Mouse (Mus musculus) layer of hippocampus, adult 9-10 months (tissue): ENCODE measurements around the gene Garnl3.
"Not testable (repeated sequence)": the region's sequence is repeated elsewhere in the genome, so short reads cannot be mapped to it uniquely, and the experiment has no call there.

ENCODE experiments used
- DNase-seq: peaks from one replicate; pipeline ENCODE4 v3.0.0; 2022; ENCODE audit warnings: low spot score

Gene Garnl3

GRCm38 (mm10) chr2:33022846-33023245 is 108.6 kb downstream of the Garnl3 start:
- DNase-seq: no peak

GRCm38 (mm10) chr2:33018026-33018425 is 113.4 kb downstream of the Garnl3 start:
- no peak for DNase-seq

GRCm38 (mm10) chr2:33017191-33017590 is 114.3 kb downstream of the Garnl3 start:
- DNase-seq: no peak

GRCm38 (mm10) chr2:33014877-33015276 is 116.6 kb downstream of the Garnl3 start:
- DNase-seq: no peak

- not testable (repeated sequence) for DNase-seq
These were observed 122.4 kb downstream of the Garnl3 start for GRCm38 (mm10) chr2:33009055-33009454.

- DNase-seq: no peak
These were observed 126.4 kb downstream of the Garnl3 start for GRCm38 (mm10) chr2:33005041-33005440.

GRCm38 (mm10) chr2:33002144-33002543 is 129.3 kb downstream of the Garnl3 start:
- no peak for DNase-seq

GRCm38 (mm10) chr2:32999752-33000151 is 131.7 kb downstream of the Garnl3 start:
- DNase-seq: no peak

- DNase-seq: no peak
These were observed 133.7 kb downstream of the Garnl3 start for GRCm38 (mm10) chr2:32997792-32998191.

- no peak for DNase-seq
These were observed 134.4 kb downstream of the Garnl3 start for GRCm38 (mm10) chr2:32997081-32997480.

- no peak for DNase-seq
These were observed 139.3 kb downstream of the Garnl3 start for GRCm38 (mm10) chr2:32992130-32992529.

- no peak for DNase-seq
These were observed 141.2 kb downstream of the Garnl3 start for GRCm38 (mm10) chr2:32990167-32990832.

GRCm38 (mm10) chr2:32989376-32989775 is 142.1 kb downstream of the Garnl3 start:
- DNase-seq: no peak

- no peak for DNase-seq
These were observed 145.6 kb downstream of the Garnl3 start for GRCm38 (mm10) chr2:32985844-32986243.

GRCm38 (mm10) chr2:32983617-32984016 is 147.8 kb downstream of the Garnl3 start:
- DNase-seq: no peak

GRCm38 (mm10) chr2:32982700-32983099 is 148.8 kb downstream of the Garnl3 start:
- no peak for DNase-seq

- DNase-seq: peak; percentile 87
These were observed 149.7 kb downstream of the Garnl3 start, which contains the start of gene Slc2a8 for GRCm38 (mm10) chr2:32981725-32982271. Gene Slc2a8, minus strand, starts transcription at chr2:32982083.

GRCm38 (mm10) chr2:32981281-32981680 is 150.2 kb downstream of the Garnl3 start:
- no peak for DNase-seq

- DNase-seq: no peak
These were observed 151.8 kb downstream of the Garnl3 start for GRCm38 (mm10) chr2:32979675-32980074.

GRCm38 (mm10) chr2:32978675-32979074 is 152.8 kb downstream of the Garnl3 start:
- DNase-seq: no peak

GRCm38 (mm10) chr2:32977114-32977513 is 154.3 kb downstream of the Garnl3 start:
- no peak for DNase-seq

- DNase-seq: no peak
These were observed 157.2 kb downstream of the Garnl3 start for GRCm38 (mm10) chr2:32974216-32974615.

GRCm38 (mm10) chr2:32971235-32971634 is 160.2 kb downstream of the Garnl3 start:
- DNase-seq: no peak

- DNase-seq: no peak
These were observed 162.1 kb downstream of the Garnl3 start for GRCm38 (mm10) chr2:32969326-32969725.
